Mouse (Mus musculus): ENCODE measurements at regions not wholly inside any gene's neighbourhood (a gene's known extent, or its start where the extent isn't known, plus 50 kb on each side); places are given as distances from the start of the nearest gene placed in this dataset.
A peak's percentile ranks its signal among the peaks of the same experiment; 100 is the strongest.

- Histone ChIP-seq H3K4me2 (ENCODE audit: low read depth) (no peak overlapping the region), H3K27ac (ENCODE audit: low read depth, low read length) (no peak overlapping the region), H3K4me3 (ENCODE audit: low read depth, low read length) (no peak overlapping the region), H3K27me3 (ENCODE audit: control insufficient read depth, insufficient read depth, low read length) (no peaks in the 10 kb centered on the region), H3K9me3 (ENCODE audit: control insufficient read depth, low read length) (0 out of 2 replicates have a peak, but pooled peaks cover 3% of the 10 kb centered on the region), H3K4me1 (ENCODE audit: control insufficient read depth, insufficient read depth, low read length) (0 out of 2 replicates have a peak, but pooled peaks cover 8% of the 10 kb centered on the region), H3K9ac (ENCODE audit: low read length) (no peak overlapping the region), H3K36me3 (ENCODE audit: control insufficient read depth, insufficient read depth, low read length) (no peaks in the 10 kb centered on the region)
- DNase-seq (ENCODE audit: low spot score) (no peak), ATAC-seq (ENCODE audit: insufficient read depth, low FRiP score, low TSS enrichment) (no peak)
- WGBS = 59% methylated on average over 1 of the region's 1 CpGs
Measured at GRCm38 (mm10) chr13:60336196-60336595, 159.0 kb upstream of the Gas1 start.

GRCm38 (mm10) chr13:60337383-60337782, 160.2 kb upstream of the Gas1 start:
- 36% methylated on average over 2 of the region's 2 CpGs for WGBS
- Histone ChIP-seq H3K4me1 (ENCODE audit: control insufficient read depth, insufficient read depth, low read length) (0 out of 2 replicates have a peak, but pooled peaks cover 8% of the 10 kb centered on the region), H3K4me2 (ENCODE audit: low read depth) (no peak overlapping the region), H3K27me3 (ENCODE audit: control insufficient read depth, insufficient read depth, low read length) (no peaks in the 10 kb centered on the region), H3K9me3 (ENCODE audit: control insufficient read depth, low read length) (0 out of 2 replicates have a peak, but pooled peaks cover 3% of the 10 kb centered on the region), H3K27ac (ENCODE audit: low read depth, low read length) (no peak overlapping the region), H3K4me3 (ENCODE audit: low read depth, low read length) (no peak overlapping the region), H3K36me3 (ENCODE audit: control insufficient read depth, insufficient read depth, low read length) (no peaks in the 10 kb centered on the region), H3K9ac (ENCODE audit: low read length) (no peak overlapping the region)
- ATAC-seq (ENCODE audit: insufficient read depth, low FRiP score, low TSS enrichment) (no peak), DNase-seq (ENCODE audit: low spot score) (peak; percentile 46)

GRCm38 (mm10) chr13:60338107-60338506, 160.9 kb upstream of the Gas1 start:
- no peak overlapping the region for H3K4me2 ChIP-seq (ENCODE audit: low read depth)
- H3K36me3 ChIP-seq (ENCODE audit: control insufficient read depth, insufficient read depth, low read length) = no peaks in the 10 kb centered on the region
- no peaks in the 10 kb centered on the region for H3K27me3 ChIP-seq (ENCODE audit: control insufficient read depth, insufficient read depth, low read length)
- H3K4me3 ChIP-seq (ENCODE audit: low read depth, low read length) = no peak overlapping the region
- DNase-seq (ENCODE audit: low spot score) (no peak), ATAC-seq (ENCODE audit: insufficient read depth, low FRiP score, low TSS enrichment) (no peak)
- H3K9me3 ChIP-seq (ENCODE audit: control insufficient read depth, low read length) = 0 out of 2 replicates have a peak, but pooled peaks cover 3% of the 10 kb centered on the region
- H3K9ac ChIP-seq (ENCODE audit: low read length) = no peak overlapping the region
- no peak overlapping the region for H3K27ac ChIP-seq (ENCODE audit: low read depth, low read length)
- 0 out of 2 replicates have a peak, but pooled peaks cover 8% of the 10 kb centered on the region for H3K4me1 ChIP-seq (ENCODE audit: control insufficient read depth, insufficient read depth, low read length)
- WGBS = 86% methylated on average over 8 of the region's 8 CpGs

GRCm38 (mm10) chr13:60340068-60340467, 162.9 kb upstream of the Gas1 start:
- DNase-seq (ENCODE audit: low spot score) = no peak
- 0 out of 2 replicates have a peak, but pooled peaks cover 8% of the 10 kb centered on the region for H3K4me1 ChIP-seq (ENCODE audit: control insufficient read depth, insufficient read depth, low read length)
- H3K27me3 ChIP-seq (ENCODE audit: control insufficient read depth, insufficient read depth, low read length) = no peaks in the 10 kb centered on the region
- no peak overlapping the region for H3K9ac ChIP-seq (ENCODE audit: low read length)
- 0 out of 2 replicates have a peak, but pooled peaks cover 3% of the 10 kb centered on the region for H3K9me3 ChIP-seq (ENCODE audit: control insufficient read depth, low read length)
- WGBS = 87% methylated on average over 2 of the region's 2 CpGs
- no peak for ATAC-seq (ENCODE audit: insufficient read depth, low FRiP score, low TSS enrichment)
- no peak overlapping the region for H3K4me3 ChIP-seq (ENCODE audit: low read depth, low read length)
- no peak overlapping the region for H3K27ac ChIP-seq (ENCODE audit: low read depth, low read length)
- no peak overlapping the region for H3K4me2 ChIP-seq (ENCODE audit: low read depth)
- no peaks in the 10 kb centered on the region for H3K36me3 ChIP-seq (ENCODE audit: control insufficient read depth, insufficient read depth, low read length)

- WGBS = 42% methylated on average over 7 of the region's 7 CpGs
- DNase-seq (ENCODE audit: low spot score) = no peak
- Histone ChIP-seq H3K27me3 (ENCODE audit: control insufficient read depth, insufficient read depth, low read length) (no peaks in the 10 kb centered on the region), H3K4me3 (ENCODE audit: low read depth, low read length) (no peak overlapping the region), H3K4me2 (ENCODE audit: low read depth) (no peak overlapping the region), H3K27ac (ENCODE audit: low read depth, low read length) (no peak overlapping the region), H3K9ac (ENCODE audit: low read length) (no peak overlapping the region; the same call in 1 of the 2 replicates), H3K36me3 (ENCODE audit: control insufficient read depth, insufficient read depth, low read length) (no peaks in the 10 kb centered on the region), H3K4me1 (ENCODE audit: control insufficient read depth, insufficient read depth, low read length) (no peaks in the 10 kb centered on the region), H3K9me3 (ENCODE audit: control insufficient read depth, low read length) (no peaks in the 10 kb centered on the region)
- no peak for ATAC-seq (ENCODE audit: insufficient read depth, low FRiP score, low TSS enrichment)
Measured at GRCm38 (mm10) chr13:60347881-60348280, 170.7 kb upstream of the Gas1 start.

- WGBS = 80% methylated on average over 2 of the region's 2 CpGs
- DNase-seq (ENCODE audit: low spot score) = no peak
- H3K9ac ChIP-seq (ENCODE audit: low read length) = no peak overlapping the region
- no peaks in the 10 kb centered on the region for H3K4me1 ChIP-seq (ENCODE audit: control insufficient read depth, insufficient read depth, low read length)
- no peak overlapping the region for H3K27ac ChIP-seq (ENCODE audit: low read depth, low read length)
- H3K36me3 ChIP-seq (ENCODE audit: control insufficient read depth, insufficient read depth, low read length) = no peaks in the 10 kb centered on the region
- H3K27me3 ChIP-seq (ENCODE audit: control insufficient read depth, insufficient read depth, low read length) = no peaks in the 10 kb centered on the region
- H3K4me3 ChIP-seq (ENCODE audit: low read depth, low read length) = no peak overlapping the region
- no peak overlapping the region for H3K4me2 ChIP-seq (ENCODE audit: low read depth)
- ATAC-seq (ENCODE audit: insufficient read depth, low FRiP score, low TSS enrichment) = no peak
- H3K9me3 ChIP-seq (ENCODE audit: control insufficient read depth, low read length) = no peaks in the 10 kb centered on the region
Measured at GRCm38 (mm10) chr13:60348438-60348837, 171.3 kb upstream of the Gas1 start.

- H3K27ac ChIP-seq (ENCODE audit: low read depth, low read length) = no peak overlapping the region
- DNase-seq (ENCODE audit: low spot score) = no peak
- ATAC-seq (ENCODE audit: insufficient read depth, low FRiP score, low TSS enrichment) = no peak
Measured at GRCm38 (mm10) chr13:60355707-60356490, 178.7 kb upstream of the Gas1 start.

GRCm38 (mm10) chr13:60358408-60359060, 181.4 kb upstream of the Gas1 start:
- Histone ChIP-seq H3K4me3 (ENCODE audit: low read depth, low read length) (no peak overlapping the region), H3K9me3 (ENCODE audit: control insufficient read depth, low read length) (no peaks in the 10 kb centered on the region), H3K36me3 (ENCODE audit: control insufficient read depth, insufficient read depth, low read length) (no peaks in the 10 kb centered on the region), H3K27ac (ENCODE audit: low read depth, low read length) (no peak overlapping the region), H3K4me1 (ENCODE audit: control insufficient read depth, insufficient read depth, low read length) (no peaks in the 10 kb centered on the region), H3K27me3 (ENCODE audit: control insufficient read depth, insufficient read depth, low read length) (no peaks in the 10 kb centered on the region), H3K4me2 (ENCODE audit: low read depth) (no peak overlapping the region), H3K9ac (ENCODE audit: low read length) (no peak overlapping the region)
- DNase-seq (ENCODE audit: low spot score) (no peak), ATAC-seq (ENCODE audit: insufficient read depth, low FRiP score, low TSS enrichment) (no peak)
- 85% methylated on average over 7 of the region's 7 CpGs for WGBS

More at GRCm38 (mm10) chr13:60355707-60356490, 178.7 kb upstream of the Gas1 start:
- no peaks in the 10 kb centered on the region for H3K27me3 ChIP-seq (ENCODE audit: control insufficient read depth, insufficient read depth, low read length)
- H3K4me3 ChIP-seq (ENCODE audit: low read depth, low read length) = no peak overlapping the region
- H3K9me3 ChIP-seq (ENCODE audit: control insufficient read depth, low read length) = no peaks in the 10 kb centered on the region
- WGBS = 76% methylated on average over 6 of the region's 6 CpGs
- no peaks in the 10 kb centered on the region for H3K36me3 ChIP-seq (ENCODE audit: control insufficient read depth, insufficient read depth, low read length)
- no peaks in the 10 kb centered on the region for H3K4me1 ChIP-seq (ENCODE audit: control insufficient read depth, insufficient read depth, low read length)
- no peak overlapping the region for H3K9ac ChIP-seq (ENCODE audit: low read length)
- no peak overlapping the region for H3K4me2 ChIP-seq (ENCODE audit: low read depth)

Measured in neural tube, embryonic 11.5 days (tissue).